Mouse (Mus musculus): ENCODE measurements around the gene Noc3l. TPM values are rescaled to one million over a fixed set of nuclear protein-coding genes. Genes with fewer than 3 reads are reported as not detected.
A peak's percentile ranks its signal among the peaks of the same experiment; 100 is the strongest.

Noc3l gene
- total RNA-seq (2014; rRNA removed) = 6.4 and 7.8 TPM in 2 replicates
- polyA plus RNA-seq (2015; fragmentation: Nextera tagmentation; extraction: Ambion mirVana) = 2.5 and 3.2 TPM in 2 replicates

- DNase-seq (ENCODE audit: low spot score) = peak; percentile 95
- H3K4me2 ChIP-seq (ENCODE audit: low read depth, low read length) = peak within 1 kb of the TSS; percentile 76
- H3K9me3 ChIP-seq (ENCODE audit: low read length) = no peaks in the 10 kb centered on the region
- H3K4me1 ChIP-seq (ENCODE audit: insufficient read depth, low read length) = no peaks in the 10 kb centered on the region
- 2% methylated on average over 38 of the region's 38 CpGs for WGBS
- peak within 1 kb of the TSS; percentile 86 for H3K4me3 ChIP-seq (ENCODE audit: low read length)
- peaks cover 12% of the 10 kb centered on the region; the same call in 1 of the 2 replicates for H3K36me3 ChIP-seq (ENCODE audit: insufficient read depth, low read length)
- H3K27ac ChIP-seq = peak within 1 kb of the TSS; percentile 65
- peak; percentile 98 for TF ChIP-seq CTCF (IDR thresholded peaks at IDR 0.05; ENCODE audit: low read depth)
- H3K27me3 ChIP-seq (ENCODE audit: insufficient read depth, low read length) = no peaks in the 10 kb centered on the region
- peak within 1 kb of the TSS; percentile 60 for H3K9ac ChIP-seq (replicated peaks; ENCODE audit: low read length)
- peak; percentile 99 for ATAC-seq
Measured at GRCm38 (mm10) chr19:38818766-38819426, at the start of gene Noc3l. TSS of gene Noc3l (minus strand) at chr19:38819237.

- Histone ChIP-seq H3K9ac (replicated peaks; ENCODE audit: low read length) (no peak overlapping the region), H3K27me3 (ENCODE audit: insufficient read depth, low read length) (no peaks in the 10 kb centered on the region), H3K4me1 (ENCODE audit: insufficient read depth, low read length) (no peaks in the 10 kb centered on the region), H3K36me3 (ENCODE audit: insufficient read depth, low read length) (no peaks in the 10 kb centered on the region), H3K4me2 (ENCODE audit: low read depth, low read length) (no peak overlapping the region), H3K27ac (no peak overlapping the region), H3K9me3 (ENCODE audit: low read length) (no peaks in the 10 kb centered on the region), H3K4me3 (ENCODE audit: low read length) (no peak overlapping the region)
- ATAC-seq (no peak), DNase-seq (ENCODE audit: low spot score) (no peak)
- TF ChIP-seq CTCF (IDR thresholded peaks at IDR 0.05; ENCODE audit: low read depth) = no peak
- WGBS = 91% methylated on average over 6 of the region's 6 CpGs
Measured at GRCm38 (mm10) chr19:38862523-38862922, 43.5 kb upstream of the Noc3l start.

GRCm38 (mm10) chr19:38858224-38858623, 39.2 kb upstream of the Noc3l start:
- H3K27me3 ChIP-seq (ENCODE audit: insufficient read depth, low read length) = no peaks in the 10 kb centered on the region
- H3K9ac ChIP-seq (replicated peaks; ENCODE audit: low read length) = no peak overlapping the region
- H3K27ac ChIP-seq = no peak overlapping the region
- no peaks in the 10 kb centered on the region for H3K36me3 ChIP-seq (ENCODE audit: insufficient read depth, low read length)
- no peaks in the 10 kb centered on the region for H3K9me3 ChIP-seq (ENCODE audit: low read length)
- no peak overlapping the region for H3K4me3 ChIP-seq (ENCODE audit: low read length)
- no peak overlapping the region for H3K4me2 ChIP-seq (ENCODE audit: low read depth, low read length)
- H3K4me1 ChIP-seq (ENCODE audit: insufficient read depth, low read length) = no peaks in the 10 kb centered on the region
- ATAC-seq (no peak), DNase-seq (ENCODE audit: low spot score) (no peak)
- WGBS = 99% methylated on average over 3 of the region's 3 CpGs
- no peak for TF ChIP-seq CTCF (IDR thresholded peaks at IDR 0.05; ENCODE audit: low read depth)

- H3K9ac ChIP-seq (replicated peaks; ENCODE audit: low read length) = no peak overlapping the region
- no peak overlapping the region for H3K27ac ChIP-seq
- no peaks in the 10 kb centered on the region for H3K27me3 ChIP-seq (ENCODE audit: insufficient read depth, low read length)
- no peak for TF ChIP-seq CTCF (IDR thresholded peaks at IDR 0.05; ENCODE audit: low read depth)
- H3K4me2 ChIP-seq (ENCODE audit: low read depth, low read length) = no peak overlapping the region
- no peak overlapping the region for H3K4me3 ChIP-seq (ENCODE audit: low read length)
- WGBS = 74% methylated on average over 2 of the region's 2 CpGs
- no peaks in the 10 kb centered on the region for H3K36me3 ChIP-seq (ENCODE audit: insufficient read depth, low read length)
- H3K9me3 ChIP-seq (ENCODE audit: low read length) = no peaks in the 10 kb centered on the region
- DNase-seq (ENCODE audit: low spot score) (no peak), ATAC-seq (no peak)
- H3K4me1 ChIP-seq (ENCODE audit: insufficient read depth, low read length) = no peaks in the 10 kb centered on the region
Measured at GRCm38 (mm10) chr19:38846373-38846772, 27.3 kb upstream of the Noc3l start.

GRCm38 (mm10) chr19:38844817-38845216, 25.8 kb upstream of the Noc3l start:
- no peak overlapping the region for H3K9ac ChIP-seq (replicated peaks; ENCODE audit: low read length)
- WGBS = 45% methylated on average over 5 of the region's 5 CpGs
- H3K36me3 ChIP-seq (ENCODE audit: insufficient read depth, low read length) = no peaks in the 10 kb centered on the region
- H3K27ac ChIP-seq = no peak overlapping the region
- no peaks in the 10 kb centered on the region for H3K9me3 ChIP-seq (ENCODE audit: low read length)
- TF ChIP-seq CTCF (IDR thresholded peaks at IDR 0.05; ENCODE audit: low read depth) = no peak
- ATAC-seq = no peak
- H3K4me2 ChIP-seq (ENCODE audit: low read depth, low read length) = no peak overlapping the region
- H3K4me1 ChIP-seq (ENCODE audit: insufficient read depth, low read length) = 0 out of 2 replicates have a peak, but pooled peaks cover 5% of the 10 kb centered on the region
- no peak for DNase-seq (ENCODE audit: low spot score)
- H3K4me3 ChIP-seq (ENCODE audit: low read length) = no peak overlapping the region
- no peaks in the 10 kb centered on the region for H3K27me3 ChIP-seq (ENCODE audit: insufficient read depth, low read length)

GRCm38 (mm10) chr19:38837171-38837641, 18.2 kb upstream of the Noc3l start:
- ATAC-seq = peak; percentile 65
- WGBS = under 1% methylated on average over 51 of the region's 54 CpGs

More at GRCm38 (mm10) chr19:38837171-38837641, 18.2 kb upstream of the Noc3l start:
- no peak for TF ChIP-seq CTCF (IDR thresholded peaks at IDR 0.05; ENCODE audit: low read depth)
- H3K27ac ChIP-seq = peak overlapping the region; percentile 95
- H3K9me3 ChIP-seq (ENCODE audit: low read length) = no peaks in the 10 kb centered on the region
- H3K27me3 ChIP-seq (ENCODE audit: insufficient read depth, low read length) = no peaks in the 10 kb centered on the region
- peak overlapping the region; percentile 62 for H3K4me2 ChIP-seq (ENCODE audit: low read depth, low read length)
- peak overlapping the region; percentile 91 for H3K9ac ChIP-seq (replicated peaks; ENCODE audit: low read length)
- H3K4me3 ChIP-seq (ENCODE audit: low read length) = peak overlapping the region; percentile 94
- peaks cover 5% of the 10 kb centered on the region; the same call in 1 of the 2 replicates for H3K4me1 ChIP-seq (ENCODE audit: insufficient read depth, low read length)
- H3K36me3 ChIP-seq (ENCODE audit: insufficient read depth, low read length) = no peaks in the 10 kb centered on the region
- peak; percentile 78 for DNase-seq (ENCODE audit: low spot score)

Measured in hindbrain, postnatal 0 days (tissue).